Comparison of ENCODE assay signal across 14 mouse cellular contexts in the genomic region with DNA sequence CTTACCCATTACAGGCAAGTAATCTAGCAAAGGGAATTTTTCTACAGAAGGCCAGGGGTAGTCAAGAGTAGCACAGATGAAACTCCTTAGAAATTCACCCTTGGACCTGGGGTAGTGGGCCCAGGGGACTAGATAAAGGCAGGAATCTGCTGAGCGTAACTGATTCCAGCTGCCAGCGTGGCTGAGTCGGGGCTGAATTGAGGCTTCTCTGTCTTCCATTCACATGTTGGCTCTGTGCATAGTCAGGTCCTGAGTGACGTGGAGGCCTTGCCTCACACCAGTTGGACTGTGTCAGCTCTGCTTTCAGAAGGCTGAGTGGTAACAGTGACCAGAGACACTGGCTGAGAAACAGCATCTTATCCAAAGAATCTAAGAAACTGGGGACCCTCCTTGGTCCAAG. TPM values are rescaled to one million over a fixed set of nuclear protein-coding genes. Genes with fewer than 3 reads are reported as not detected.
DNase-seq lines count a peak whose midpoint lies in the region; ATAC-seq and TF ChIP-seq lines count a peak whose summit lies in the region.
"Had no signal": no experiment of that assay in that cellular context is flagged by ENCODE, and none has a peak within 500 bp of the region (broad histone marks: within the 10 kb centered on the region; RNA-seq: fewer than 3 reads in every experiment).

No protein-coding gene starts in this region.

- H3K9me3 ChIP-seq in embryonic facial prominence, embryonic 10.5 days = no peaks in the 10 kb centered on the region
- H3K9me3 ChIP-seq in intestine, postnatal 0 days (ENCODE audit: control insufficient read depth) = no peaks in the 10 kb centered on the region

- no peaks in the 10 kb centered on the region for H3K27me3 ChIP-seq in embryonic facial prominence, embryonic 10.5 days (replicated peaks; ENCODE audit: low read depth, poor library complexity, severe bottlenecking)
- no peaks in the 10 kb centered on the region for H3K27me3 ChIP-seq in intestine, postnatal 0 days (replicated peaks; ENCODE audit: control insufficient read depth, insufficient read depth, low read length)

- intact Hi-C loops in gastrocnemius, postnatal 14 days (cut with DNase I; ENCODE audit: low total_unique reads) = no loop called here

- H3K4me1 ChIP-seq in embryonic facial prominence, embryonic 10.5 days = peaks cover 44% of the 10 kb centered on the region
- H3K4me1 ChIP-seq in intestine, postnatal 0 days (replicated peaks; ENCODE audit: control insufficient read depth, insufficient read depth, low read length) = no peaks in the 10 kb centered on the region

- DNase-seq in gastrocnemius, postnatal 14 days = peak; percentile 19
- no peak for DNase-seq in gastrocnemius, adult 8-10 months (ENCODE audit: low spot score in 2 of 2)
- DNase-seq in kidney, postnatal 14 days = peak; percentile 38
- DNase-seq in kidney, adult 18-20 months = no peak
- DNase-seq in embryonic facial prominence, embryonic 10.5 days (ENCODE audit: low spot score) = peak; percentile 81
- DNase-seq in spleen, postnatal 10 days (ENCODE audit: low spot score in 2 of 2) = no peak
- DNase-seq in thymus, postnatal 4 days = no peak
- DNase-seq: adrenal gland, postnatal 25 days; cerebellum, postnatal 36 days; layer of hippocampus, postnatal 36 days; right cerebral cortex, postnatal 14 days had no signal

- no peak overlapping the region for H3K4me3 ChIP-seq in embryonic facial prominence, embryonic 10.5 days
- H3K4me3 ChIP-seq in intestine, postnatal 0 days (ENCODE audit: low read depth, low read length) = no peak overlapping the region

- H3K27ac ChIP-seq in embryonic facial prominence, embryonic 10.5 days (replicated peaks) = peak overlapping the region; percentile 59
- H3K27ac ChIP-seq in intestine, postnatal 0 days (ENCODE audit: low read depth, low read length) = no peak overlapping the region
- H3K27ac ChIP-seq: kidney, postnatal 0 days had no signal

- H3K9ac ChIP-seq in intestine, postnatal 0 days (ENCODE audit: low read depth, low read length) = no peak overlapping the region

- 28% methylated on average over 4 of the region's 4 CpGs for WGBS in embryonic facial prominence, embryonic 10.5 days
- WGBS in intestine, postnatal 0 days = 65% methylated on average over 4 of the region's 4 CpGs

- H3K36me3 ChIP-seq in embryonic facial prominence, embryonic 10.5 days (replicated peaks) = no peaks in the 10 kb centered on the region
- no peaks in the 10 kb centered on the region for H3K36me3 ChIP-seq in intestine, postnatal 0 days (ENCODE audit: control insufficient read depth, insufficient read depth)

- no peak for TF ChIP-seq CTCF in intestine, postnatal 0 days (IDR thresholded peaks at IDR 0.05; ENCODE audit: low read depth)

- peak; percentile 75 for ATAC-seq in intestine, postnatal 0 days
- ATAC-seq: midbrain, embryonic 16.5 days had no signal

- no peak overlapping the region for H3K4me2 ChIP-seq in intestine, postnatal 0 days (replicated peaks; ENCODE audit: low read depth)

RNA-seq across cellular contexts. Expression of a gene that starts 36.6 kb away (rescaled TPM):
- 10 to 100 TPM; 43.5 to 72.8 TPM for total RNA-seq in gastrocnemius, postnatal 14 days (2021)
- total RNA-seq in gastrocnemius, adult 8-10 months (2022) = 100 to 1,000 TPM; 116 to 150 (median 135) TPM
- polyA plus RNA-seq in embryonic facial prominence, embryonic 10.5 days (2016; fragmentation: Nextera tagmentation; extraction: Ambion mirVana) = 19.4 and 20.1 TPM in 2 replicates
- 26.1 and 27.4 TPM in 2 replicates for polyA plus RNA-seq in intestine, postnatal 0 days (2015; fragmentation: Nextera tagmentation; extraction: Ambion mirVana)

Comparison
In these comparisons a context has a peak if more than half of its experiments do, and no peak if none do; other contexts are left out.
1. DNase-seq: peak in gastrocnemius, postnatal 14 days (single experiment), kidney, postnatal 14 days (single experiment) and embryonic facial prominence, embryonic 10.5 days (single experiment); none in gastrocnemius, adult 8-10 months (0 of 2), kidney, adult 18-20 months (single experiment), spleen, postnatal 10 days (0 of 2) and thymus, postnatal 4 days (single experiment).